In the genomic region with DNA sequence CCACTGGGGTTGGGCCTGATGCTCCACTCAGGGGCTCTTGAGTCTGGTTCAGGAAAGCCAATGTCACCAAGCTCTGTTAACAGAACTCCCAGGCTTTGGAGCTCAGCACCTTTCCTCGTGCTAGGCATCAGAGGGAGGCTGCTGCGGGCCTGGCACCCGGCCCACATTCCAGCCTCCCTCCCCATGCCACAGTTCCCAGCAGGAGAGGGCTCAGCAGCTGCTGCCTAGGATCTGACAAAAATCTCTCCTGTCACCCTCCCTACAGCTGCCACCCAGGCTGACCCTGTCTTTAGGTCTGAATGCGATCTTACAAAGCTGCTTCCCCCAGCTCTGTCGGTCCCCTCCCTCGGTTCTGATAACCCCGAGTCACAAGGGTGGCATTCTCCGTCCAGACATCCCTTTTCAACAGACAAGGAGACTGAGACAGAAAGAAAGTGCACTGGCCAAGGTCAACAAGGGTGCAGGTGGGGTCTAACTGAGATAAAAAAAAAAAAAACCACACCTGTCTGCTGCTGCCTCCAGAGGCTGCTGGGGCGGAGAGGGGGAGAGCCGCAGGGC, we compare ENCODE assay signal across 7 mouse cellular contexts. TPM values are rescaled to one million over a fixed set of nuclear protein-coding genes. Genes with fewer than 3 reads are reported as not detected.
A peak's percentile ranks its signal among the peaks of the same experiment; 100 is the strongest.
DNase-seq lines count a peak whose midpoint lies in the region; ATAC-seq lines count a peak whose summit lies in the region.

No protein-coding gene starts in this region.

- no peaks in the 10 kb centered on the region for H3K9me3 ChIP-seq in forebrain, embryonic 14.5 days (replicated peaks; ENCODE audit: control insufficient read depth, low read length)
- no peaks in the 10 kb centered on the region for H3K9me3 ChIP-seq in intestine, embryonic 16.5 days (ENCODE audit: control insufficient read depth, low read length)

- H3K4me1 ChIP-seq in forebrain, embryonic 14.5 days (ENCODE audit: control insufficient read depth, insufficient read depth, low read length): peaks cover 34% of the 10 kb centered on the region
- H3K4me1 ChIP-seq in intestine, embryonic 16.5 days (ENCODE audit: control insufficient read depth, insufficient read depth, low read length): peaks cover 69% of the 10 kb centered on the region

- ATAC-seq in forebrain, embryonic 14.5 days: peak; percentile 69
- no peak for ATAC-seq in intestine, embryonic 16.5 days

- H3K27me3 ChIP-seq in forebrain, embryonic 14.5 days (replicated peaks; ENCODE audit: control insufficient read depth, insufficient read depth, low read length): no peaks in the 10 kb centered on the region
- no peaks in the 10 kb centered on the region for H3K27me3 ChIP-seq in intestine, embryonic 16.5 days (replicated peaks; ENCODE audit: control insufficient read depth, insufficient read depth, low read length)

- no peak overlapping the region for H3K4me3 ChIP-seq in forebrain, embryonic 14.5 days (ENCODE audit: low read depth, low read length)
- H3K4me3 ChIP-seq in intestine, embryonic 16.5 days (ENCODE audit: low read length): no peak overlapping the region

- WGBS in forebrain, embryonic 14.5 days: 14% methylated on average over 10 of the region's 10 CpGs
- 28% methylated on average over 10 of the region's 10 CpGs for WGBS in intestine, embryonic 16.5 days

- H3K4me2 ChIP-seq in forebrain, embryonic 14.5 days (ENCODE audit: low read length): peak overlapping the region; percentile 31
- H3K4me2 ChIP-seq in intestine, embryonic 16.5 days (ENCODE audit: low read depth, low read length): no peak overlapping the region

- 0 out of 2 replicates have a peak, but pooled peaks cover 8% of the 10 kb centered on the region for H3K36me3 ChIP-seq in forebrain, embryonic 14.5 days (ENCODE audit: control insufficient read depth, insufficient read depth, low read length)
- no peaks in the 10 kb centered on the region for H3K36me3 ChIP-seq in intestine, embryonic 16.5 days (ENCODE audit: control insufficient read depth, insufficient read depth, low read length)

- H3K27ac ChIP-seq in forebrain, embryonic 14.5 days (ENCODE audit: low read depth, low read length): peak overlapping the region; percentile 88
- H3K27ac ChIP-seq in intestine, embryonic 16.5 days (ENCODE audit: low read length): peak overlapping the region; percentile 57

- DNase-seq in layer of hippocampus, adult 9-11 months: peak; percentile 51
- DNase-seq in layer of hippocampus, adult 11-12 months (ENCODE audit: low spot score): no peak
- DNase-seq in forebrain, embryonic 14.5 days (ENCODE audit: low spot score): peak; percentile 77
- peak; percentile 48 to 78 for DNase-seq in lung, postnatal 4 days
- DNase-seq in spleen, postnatal 10 days (ENCODE audit: low spot score in 2 of 2): no peak
- DNase-seq in embryo, embryonic 11 days: no peak

- peak overlapping the region; percentile 48 for H3K9ac ChIP-seq in forebrain, embryonic 14.5 days (ENCODE audit: low read length)
- H3K9ac ChIP-seq in intestine, embryonic 16.5 days (ENCODE audit: low read depth, low read length): peak overlapping the region; percentile 51

RNA-seq across cellular contexts. Expression of gene Efhd2, which starts 7.7 kb away (rescaled TPM):
- 44.0 and 49.3 TPM in 2 replicates for polyA plus RNA-seq in forebrain, embryonic 14.5 days (2014; fragmentation: Nextera tagmentation; extraction: Ambion mirVana)
- 140 and 163 TPM in 2 replicates for polyA plus RNA-seq in intestine, embryonic 16.5 days (2015; fragmentation: Nextera tagmentation; extraction: Ambion mirVana)

RNA-seq across cellular contexts. Expression of gene Ctrc, which starts 20.9 kb away (rescaled TPM):
- not detected in 2 replicates for polyA plus RNA-seq in forebrain, embryonic 14.5 days (2014; fragmentation: Nextera tagmentation; extraction: Ambion mirVana)
- polyA plus RNA-seq in intestine, embryonic 16.5 days (2015; fragmentation: Nextera tagmentation; extraction: Ambion mirVana): 0.29 and 0.87 TPM in 2 replicates

RNA-seq across cellular contexts. Expression of gene Cela2a, which starts 41.1 kb away (rescaled TPM):
- not detected in 2 replicates for polyA plus RNA-seq in forebrain, embryonic 14.5 days (2014; fragmentation: Nextera tagmentation; extraction: Ambion mirVana)
- 455 and 890 TPM in 2 replicates for polyA plus RNA-seq in intestine, embryonic 16.5 days (2015; fragmentation: Nextera tagmentation; extraction: Ambion mirVana)

Comparison
In these comparisons a context has a peak if more than half of its experiments do, and no peak if none do; other contexts are left out.
1. DNase-seq: peak in layer of hippocampus, adult 9-11 months (single experiment), forebrain, embryonic 14.5 days (single experiment) and lung, postnatal 4 days (2 of 2); none in layer of hippocampus, adult 11-12 months (single experiment), spleen, postnatal 10 days (0 of 2) and embryo, embryonic 11 days (single experiment).
2. RNA of gene Cela2a, which starts 41.1 kb away (polyA plus RNA-seq): 455 to 890 TPM in intestine, embryonic 16.5 days; not detected in forebrain, embryonic 14.5 days; every median in the first group is over 100 times any median in the second.